Mouse (Mus musculus): Measurements from ENCODE around the gene Hoxd11. TPM values are rescaled to one million over a fixed set of nuclear protein-coding genes. Genes with fewer than 3 reads are reported as not detected.

Gene Hoxd11
- polyA plus RNA-seq, 1 experiment = not detected

DNA sequence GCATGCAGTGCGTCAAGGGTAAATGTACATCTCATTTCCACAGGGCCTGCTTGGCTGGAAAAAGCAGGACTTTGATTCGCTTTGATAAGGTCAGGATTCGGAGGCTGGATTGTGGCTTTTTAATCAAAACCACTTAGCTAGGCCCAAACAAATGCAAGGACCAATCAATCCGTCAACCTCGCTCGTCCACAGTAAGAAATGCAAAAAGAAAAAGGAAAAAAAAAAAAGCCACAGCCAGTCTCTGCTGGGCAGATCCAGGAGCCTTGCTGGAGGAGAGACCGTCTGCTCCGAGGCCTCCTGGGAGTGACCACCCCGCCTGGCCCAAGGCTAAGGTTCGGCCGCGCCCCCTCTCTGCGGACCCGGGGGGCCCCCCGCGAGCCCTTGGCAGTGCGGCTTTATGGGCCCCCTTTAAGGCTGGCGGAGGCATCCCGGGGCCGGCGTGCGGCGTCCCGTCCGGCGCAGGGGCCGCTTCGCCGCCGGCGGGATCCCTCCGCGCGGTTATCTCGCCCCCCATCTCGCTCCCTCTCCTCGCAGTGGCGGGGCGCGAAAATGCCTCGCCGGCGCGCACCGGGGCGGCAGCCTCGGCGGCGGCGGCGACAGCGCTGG is 25.1 kb downstream of the Hoxd11 start, which contains the start of gene Hoxd8:
Gene Hoxd8, plus strand, starts transcription at position 223 of the 606 bp plus-strand sequence.
- Histone ChIP-seq H3K36me3 (ENCODE audit: control insufficient read depth, insufficient read depth, low read length) (no peaks in the 10 kb centered on the region), H3K27ac (ENCODE audit: control insufficient read depth, insufficient read depth, low read length) (no peak within 1 kb of the TSS), H3K4me3 (ENCODE audit: control insufficient read depth, insufficient read depth, low read length) (peak within 1 kb of the TSS; percentile 29; the same call in 1 of the 2 replicates), H3K27me3 (ENCODE audit: control insufficient read depth, insufficient read depth, low read length) (peaks cover 25% of the 10 kb centered on the region), H3K4me1 (replicated peaks; ENCODE audit: control insufficient read depth, insufficient read depth, low read length) (peaks cover 11% of the 10 kb centered on the region)
- DNase-seq = no peak
- 5% methylated on average over 52 of the region's 52 CpGs for WGBS
- TF ChIP-seq CTCF (IDR thresholded peaks at IDR 0.05; ENCODE audit: borderline replicate concordance, control insufficient read depth, extremely low read depth, insufficient read depth, low read length, poor library complexity) = no peak
- TF ChIP-seq POLR2A (IDR thresholded peaks at IDR 0.05; ENCODE audit: control insufficient read depth, extremely low read depth, insufficient read depth, low read length, poor library complexity) = no peak

DNA sequence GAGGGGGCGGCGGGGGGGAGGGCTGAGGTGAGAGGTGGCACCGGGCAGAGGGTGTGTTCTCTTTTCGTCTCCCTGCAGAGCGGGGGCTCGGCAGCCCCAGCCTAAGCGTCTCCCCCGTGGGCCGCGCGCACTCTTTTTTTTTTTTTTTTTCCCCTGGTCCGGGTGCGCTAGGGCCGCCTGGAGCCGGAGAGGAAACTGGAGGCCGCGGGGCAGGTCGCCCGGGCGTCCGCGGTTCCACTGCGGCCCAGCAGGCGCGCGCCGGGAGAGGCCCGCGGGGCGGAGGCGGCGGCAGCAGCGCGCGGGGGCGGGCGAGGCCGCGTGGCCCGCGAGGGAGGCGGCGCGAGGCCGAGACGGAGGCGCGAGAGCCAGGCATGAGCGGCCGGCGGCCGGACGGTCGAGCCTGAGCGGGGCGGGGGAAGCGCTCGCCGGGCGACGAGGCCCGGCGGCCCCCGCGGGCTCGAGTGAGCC is 25.7 kb downstream of the Hoxd11 start:
- H3K27me3 ChIP-seq (ENCODE audit: control insufficient read depth, insufficient read depth, low read length) = peaks cover 22% of the 10 kb centered on the region
- no peak overlapping the region for H3K27ac ChIP-seq (ENCODE audit: control insufficient read depth, insufficient read depth, low read length)
- peak overlapping the region; percentile 29; the same call in 1 of the 2 replicates for H3K4me3 ChIP-seq (ENCODE audit: control insufficient read depth, insufficient read depth, low read length)
- 6% methylated on average over 62 of the region's 66 CpGs for WGBS
- DNase-seq = no peak
- TF ChIP-seq POLR2A (IDR thresholded peaks at IDR 0.05; ENCODE audit: control insufficient read depth, extremely low read depth, insufficient read depth, low read length, poor library complexity) = no peak
- no peak for TF ChIP-seq CTCF (IDR thresholded peaks at IDR 0.05; ENCODE audit: borderline replicate concordance, control insufficient read depth, extremely low read depth, insufficient read depth, low read length, poor library complexity)
- H3K4me1 ChIP-seq (replicated peaks; ENCODE audit: control insufficient read depth, insufficient read depth, low read length) = peaks cover 11% of the 10 kb centered on the region
- no peaks in the 10 kb centered on the region for H3K36me3 ChIP-seq (ENCODE audit: control insufficient read depth, insufficient read depth, low read length)

DNA sequence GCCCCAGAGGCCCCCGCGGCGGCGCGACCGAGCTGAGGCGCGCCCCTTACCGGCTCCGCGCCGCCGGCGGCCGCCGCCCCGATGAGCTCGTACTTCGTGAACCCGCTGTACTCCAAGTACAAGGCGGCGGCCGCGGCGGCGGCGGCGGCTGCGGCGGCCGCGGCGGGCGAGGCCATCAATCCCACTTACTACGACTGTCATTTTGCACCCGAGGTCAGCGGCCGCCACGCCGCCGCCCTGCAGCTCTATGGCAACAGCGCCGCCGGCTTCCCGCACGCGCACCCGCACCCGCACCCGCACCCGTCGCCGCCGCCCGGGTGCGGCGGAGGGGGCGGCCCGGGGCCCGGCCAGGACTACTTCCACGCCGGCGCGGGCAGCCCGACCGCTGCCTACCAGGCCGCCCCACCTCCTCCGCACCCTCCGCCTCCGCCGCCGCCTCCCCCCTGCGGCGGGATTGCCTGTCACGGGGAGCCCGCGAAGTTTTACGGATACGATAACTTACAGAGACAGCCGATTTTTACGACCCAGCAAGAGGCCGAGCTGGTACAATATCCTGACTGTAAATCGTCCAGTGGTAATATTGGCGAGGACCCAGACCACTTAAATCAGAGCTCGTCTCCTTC is 26.2 kb downstream of the Hoxd11 start:
- peaks cover 11% of the 10 kb centered on the region for H3K4me1 ChIP-seq (replicated peaks; ENCODE audit: control insufficient read depth, insufficient read depth, low read length)
- no peak for TF ChIP-seq CTCF (IDR thresholded peaks at IDR 0.05; ENCODE audit: borderline replicate concordance, control insufficient read depth, extremely low read depth, insufficient read depth, low read length, poor library complexity)
- TF ChIP-seq POLR2A (IDR thresholded peaks at IDR 0.05; ENCODE audit: control insufficient read depth, extremely low read depth, insufficient read depth, low read length, poor library complexity) = no peak
- no peak overlapping the region for H3K4me3 ChIP-seq (ENCODE audit: control insufficient read depth, insufficient read depth, low read length)
- under 1% methylated on average over 84 of the region's 85 CpGs for WGBS
- peaks cover 19% of the 10 kb centered on the region for H3K27me3 ChIP-seq (ENCODE audit: control insufficient read depth, insufficient read depth, low read length)
- no peak for DNase-seq
- H3K27ac ChIP-seq (ENCODE audit: control insufficient read depth, insufficient read depth, low read length) = no peak overlapping the region
- no peaks in the 10 kb centered on the region for H3K36me3 ChIP-seq (ENCODE audit: control insufficient read depth, insufficient read depth, low read length)

DNA sequence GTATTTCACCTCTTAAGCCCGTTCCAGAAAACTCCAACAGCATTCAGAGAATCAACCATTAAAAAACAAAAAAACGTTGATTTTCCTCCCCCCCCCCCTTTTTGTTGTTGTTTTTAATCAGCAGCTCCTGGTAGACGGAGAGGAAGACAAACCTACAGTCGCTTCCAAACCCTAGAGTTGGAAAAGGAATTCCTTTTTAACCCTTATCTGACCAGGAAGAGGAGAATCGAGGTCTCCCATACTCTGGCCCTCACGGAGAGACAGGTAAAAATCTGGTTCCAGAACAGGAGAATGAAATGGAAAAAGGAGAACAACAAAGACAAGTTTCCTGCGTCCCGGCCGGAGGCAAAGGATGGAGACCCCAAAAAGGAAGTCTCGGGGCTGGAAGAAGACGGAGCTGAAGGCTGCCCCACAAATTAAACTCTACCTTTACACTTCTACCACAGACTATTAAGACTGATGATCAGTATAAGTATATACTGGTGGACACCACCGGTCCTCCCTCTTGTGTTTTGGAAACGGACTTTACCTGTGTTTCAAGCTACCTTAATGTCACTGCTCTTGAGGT is 27.1 kb downstream of the Hoxd11 start:
- Histone ChIP-seq H3K27me3 (ENCODE audit: control insufficient read depth, insufficient read depth, low read length) (peaks cover 21% of the 10 kb centered on the region), H3K4me1 (replicated peaks; ENCODE audit: control insufficient read depth, insufficient read depth, low read length) (peaks cover 11% of the 10 kb centered on the region), H3K4me3 (ENCODE audit: control insufficient read depth, insufficient read depth, low read length) (no peak overlapping the region), H3K27ac (ENCODE audit: control insufficient read depth, insufficient read depth, low read length) (no peak overlapping the region), H3K36me3 (ENCODE audit: control insufficient read depth, insufficient read depth, low read length) (no peaks in the 10 kb centered on the region)
- no peak for TF ChIP-seq POLR2A (IDR thresholded peaks at IDR 0.05; ENCODE audit: control insufficient read depth, extremely low read depth, insufficient read depth, low read length, poor library complexity)
- no peak for TF ChIP-seq CTCF (IDR thresholded peaks at IDR 0.05; ENCODE audit: borderline replicate concordance, control insufficient read depth, extremely low read depth, insufficient read depth, low read length, poor library complexity)
- DNase-seq = no peak
- WGBS = 15% methylated on average over 13 of the region's 13 CpGs

DNA sequence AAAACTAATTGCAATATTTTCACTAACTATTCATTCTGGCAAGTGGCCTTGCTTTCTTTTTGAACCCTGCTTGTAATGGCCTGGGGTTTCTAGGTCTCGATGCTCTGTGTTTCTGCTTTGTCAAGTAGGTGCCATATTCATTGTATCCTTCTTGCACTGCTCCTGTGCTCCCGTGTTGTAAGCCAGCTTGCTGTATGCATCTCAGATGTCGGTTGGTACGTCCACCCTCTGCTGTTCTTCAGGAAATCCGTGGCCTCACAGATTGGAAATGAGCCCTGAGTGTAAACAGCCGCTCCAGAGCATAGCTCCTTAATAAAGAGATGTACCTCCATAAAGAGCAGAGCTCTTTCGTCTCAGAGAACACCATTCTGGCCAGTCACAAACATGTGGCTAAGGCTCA is 28.2 kb downstream of the Hoxd11 start:
- peaks cover 11% of the 10 kb centered on the region for H3K4me1 ChIP-seq (replicated peaks; ENCODE audit: control insufficient read depth, insufficient read depth, low read length)
- 48% methylated on average over 7 of the region's 7 CpGs for WGBS
- H3K27ac ChIP-seq (ENCODE audit: control insufficient read depth, insufficient read depth, low read length) = no peak overlapping the region
- DNase-seq = no peak
- H3K4me3 ChIP-seq (ENCODE audit: control insufficient read depth, insufficient read depth, low read length) = no peak overlapping the region
- H3K27me3 ChIP-seq (ENCODE audit: control insufficient read depth, insufficient read depth, low read length) = peaks cover 29% of the 10 kb centered on the region
- H3K36me3 ChIP-seq (ENCODE audit: control insufficient read depth, insufficient read depth, low read length) = no peaks in the 10 kb centered on the region
- no peak for TF ChIP-seq POLR2A (IDR thresholded peaks at IDR 0.05; ENCODE audit: control insufficient read depth, extremely low read depth, insufficient read depth, low read length, poor library complexity)
- no peak for TF ChIP-seq CTCF (IDR thresholded peaks at IDR 0.05; ENCODE audit: borderline replicate concordance, control insufficient read depth, extremely low read depth, insufficient read depth, low read length, poor library complexity)

DNA sequence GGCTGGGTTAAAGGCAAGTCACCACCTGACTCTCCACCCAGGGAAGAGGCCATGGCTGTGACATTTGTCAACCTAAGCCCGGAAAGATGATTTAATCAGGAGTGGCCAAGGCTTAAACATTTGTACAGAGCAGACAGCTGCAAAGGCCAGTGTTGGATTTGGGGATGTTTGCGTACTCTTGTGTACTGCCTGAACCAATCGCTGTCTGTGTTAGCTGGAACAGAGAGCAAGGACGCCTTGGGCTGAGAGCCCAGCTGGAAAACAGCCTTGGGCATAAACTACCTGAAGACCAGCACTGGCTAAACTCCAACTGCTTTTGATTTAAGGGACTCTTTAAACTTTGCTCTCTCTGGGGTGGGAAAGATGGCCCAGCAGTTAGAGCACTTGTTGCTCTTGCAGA is 29.3 kb downstream of the Hoxd11 start:
- H3K27me3 ChIP-seq (ENCODE audit: control insufficient read depth, insufficient read depth, low read length) = peaks cover 29% of the 10 kb centered on the region
- WGBS = 71% methylated on average over 4 of the region's 4 CpGs
- H3K27ac ChIP-seq (ENCODE audit: control insufficient read depth, insufficient read depth, low read length) = no peak overlapping the region
- DNase-seq = no peak
- no peak overlapping the region for H3K4me3 ChIP-seq (ENCODE audit: control insufficient read depth, insufficient read depth, low read length)
- peaks cover 11% of the 10 kb centered on the region for H3K4me1 ChIP-seq (replicated peaks; ENCODE audit: control insufficient read depth, insufficient read depth, low read length)
- TF ChIP-seq CTCF (IDR thresholded peaks at IDR 0.05; ENCODE audit: borderline replicate concordance, control insufficient read depth, extremely low read depth, insufficient read depth, low read length, poor library complexity) (no peak), POLR2A (IDR thresholded peaks at IDR 0.05; ENCODE audit: control insufficient read depth, extremely low read depth, insufficient read depth, low read length, poor library complexity) (no peak)
- H3K36me3 ChIP-seq (ENCODE audit: control insufficient read depth, insufficient read depth, low read length) = no peaks in the 10 kb centered on the region
